Mouse (Mus musculus) forebrain, embryonic 13.5 days (tissue): ENCODE results near the gene Esp15. TPM values are rescaled to one million over a fixed set of nuclear protein-coding genes. Genes with fewer than 3 reads are reported as not detected.
"Not testable (repeated sequence)": the region's sequence is repeated elsewhere in the genome, so short reads cannot be mapped to it uniquely, and the experiment has no call there.

Source experiments
- ATAC-seq: fragments of 200-750 bp; cut with Nextera tagmentation; 2 replicates; pipeline ENCODE4 v1.8.0; 2017
- H3K27ac ChIP-seq: fragments of 300-500 bp; sonication (generic); 2 replicates; pipeline ENCODE4 v1.5.1; 2015; ENCODE audit warnings: inconsistent platforms, mild to moderate bottlenecking, moderate library complexity
- H3K27me3 ChIP-seq: fragments of 300-500 bp; sonication (generic); 2 replicates; pipeline ENCODE4 v1.6.1; 2015; ENCODE audit warnings: mild to moderate bottlenecking, inconsistent platforms
- H3K36me3 ChIP-seq: fragments of 300-500 bp; sonication (generic); 2 replicates; pipeline ENCODE4 v1.6.1; 2015; ENCODE audit warnings: mild to moderate bottlenecking, inconsistent platforms; ENCODE audit not compliant: poor library complexity, severe bottlenecking
- H3K4me1 ChIP-seq: fragments of 300-500 bp; sonication (generic); 2 replicates; pipeline ENCODE4 v1.6.1; 2015; ENCODE audit warnings: inconsistent platforms
- H3K4me2 ChIP-seq: fragments of 300-500 bp; sonication (generic); 2 replicates; pipeline ENCODE4 v1.6.1; 2015; ENCODE audit warnings: inconsistent platforms, mild to moderate bottlenecking, moderate library complexity
- H3K4me3 ChIP-seq: fragments of 300-500 bp; sonication (generic); 2 replicates; pipeline ENCODE4 v1.5.1; 2015; ENCODE audit warnings: mild to moderate bottlenecking, inconsistent platforms
- H3K9ac ChIP-seq: fragments of 300-500 bp; sonication (generic); 2 replicates; pipeline ENCODE4 v1.6.1; 2015; ENCODE audit warnings: mild to moderate bottlenecking, inconsistent platforms
- H3K9me3 ChIP-seq: fragments of 300-500 bp; sonication (generic); replicated peaks from 2 replicates; pipeline ENCODE4 v1.6.1; 2016; ENCODE audit warnings: inconsistent platforms
- WGBS: fragments of 180-500 bp; shearing (Covaris S2); methylation state at CpG from one replicate; pipeline ENCODE4 v1.1.7; 2015; 5-methylcytosine and 5-hydroxymethylcytosine counted together
- polyA plus RNA-seq: library from polyadenylated mRNA; unstranded; fragments of >200 nt; fragmentation: Nextera tagmentation; extraction: Ambion mirVana; gene quantifications from 2 replicates; pipeline ENCODE4 v1.2.1, GENCODE M21; 2015

Esp15 gene
- not detected in 2 replicates for polyA plus RNA-seq

- not testable (repeated sequence) for H3K9ac ChIP-seq, H3K4me2 ChIP-seq, H3K4me1 ChIP-seq, H3K9me3 ChIP-seq, H3K36me3 ChIP-seq, H3K27ac ChIP-seq, ATAC-seq, H3K4me3 ChIP-seq, H3K27me3 ChIP-seq
- 70% methylated on average over 6 of the region's 6 CpGs for WGBS
Measured at GRCm38 (mm10) chr17:39640654-39641053, at the start of gene Esp15. Gene Esp15 (plus strand): TSS chr17:39640954.

GRCm38 (mm10) chr17:39591550-39591949 lies 49.2 kb upstream of the Esp15 start:
- Histone ChIP-seq H3K27me3 (no peaks in the 10 kb centered on the region), H3K4me1 (no peaks in the 10 kb centered on the region), H3K9ac (no peak overlapping the region), H3K27ac (no peak overlapping the region), H3K4me2 (no peak overlapping the region), H3K36me3 (no peaks in the 10 kb centered on the region), H3K4me3 (no peak overlapping the region), H3K9me3 (peaks cover 7% of the 10 kb centered on the region)
- 57% methylated on average over 1 of the region's 1 CpGs for WGBS
- ATAC-seq, result no peak

Other genes starting within 250 kb of the Esp15 start
- not detected in 2 replicates for gene Esp18, start 234.6 kb upstream of the Esp15 start, polyA plus RNA-seq
- not detected in 2 replicates for gene Esp16, start 104.8 kb upstream of the Esp15 start, polyA plus RNA-seq